Mouse (Mus musculus): Measurements from ENCODE around the gene Mical3. TPM values are rescaled to one million over a fixed set of nuclear protein-coding genes. Genes with fewer than 3 reads are reported as not detected.
"Not testable (repeated sequence)": the region's sequence is repeated elsewhere in the genome, so short reads cannot be mapped to it uniquely, and the experiment has no call there.

Gene Mical3
- polyA plus RNA-seq, 1 experiment from 2014 or later = 11.7 TPM

- Histone ChIP-seq H3K9me3 (no peaks in the 10 kb centered on the region), H3K27ac (no peak overlapping the region), H3K9ac (no peak overlapping the region), H3K36me3 (0 out of 2 replicates have a peak, but pooled peaks cover 6% of the 10 kb centered on the region), H3K4me3 (replicated peaks) (no peak overlapping the region), H3K4me2 (no peak overlapping the region), H3K27me3 (replicated peaks) (no peaks in the 10 kb centered on the region), H3K4me1 (no peaks in the 10 kb centered on the region)
- WGBS = 70% methylated on average over 6 of the region's 6 CpGs
- no peak for ATAC-seq (ENCODE audit: insufficient read depth, low FRiP score, low read depth)
Measured at GRCm38 (mm10) chr6:120930450-120931306, 200.1 kb downstream of the Mical3 start.

GRCm38 (mm10) chr6:120929421-120929820 is 201.4 kb downstream of the Mical3 start:
- WGBS = 38% methylated on average over 1 of the region's 1 CpGs
- H3K36me3 ChIP-seq = 0 out of 2 replicates have a peak, but pooled peaks cover 6% of the 10 kb centered on the region
- H3K4me1 ChIP-seq = no peaks in the 10 kb centered on the region
- no peaks in the 10 kb centered on the region for H3K9me3 ChIP-seq
- no peak for ATAC-seq (ENCODE audit: insufficient read depth, low FRiP score, low read depth)
- H3K4me3 ChIP-seq (replicated peaks) = no peak overlapping the region
- no peaks in the 10 kb centered on the region for H3K27me3 ChIP-seq (replicated peaks)
- H3K27ac ChIP-seq = no peak overlapping the region
- H3K9ac ChIP-seq = no peak overlapping the region
- H3K4me2 ChIP-seq = no peak overlapping the region

GRCm38 (mm10) chr6:120927765-120928164 is 203.0 kb downstream of the Mical3 start:
- no peaks in the 10 kb centered on the region for H3K9me3 ChIP-seq
- ATAC-seq (ENCODE audit: insufficient read depth, low FRiP score, low read depth) = no peak
- H3K36me3 ChIP-seq = no peaks in the 10 kb centered on the region
- H3K27ac ChIP-seq = no peak overlapping the region
- no peak overlapping the region for H3K4me3 ChIP-seq (replicated peaks)
- H3K4me1 ChIP-seq = no peaks in the 10 kb centered on the region
- no peaks in the 10 kb centered on the region for H3K27me3 ChIP-seq (replicated peaks)
- no peak overlapping the region for H3K4me2 ChIP-seq
- no peak overlapping the region for H3K9ac ChIP-seq
- 71% methylated on average over 3 of the region's 3 CpGs for WGBS

- WGBS = 42% methylated on average over 2 of the region's 2 CpGs
- Histone ChIP-seq H3K36me3 (no peaks in the 10 kb centered on the region), H3K4me1 (no peaks in the 10 kb centered on the region), H3K27ac (no peak overlapping the region), H3K27me3 (replicated peaks) (no peaks in the 10 kb centered on the region), H3K4me3 (replicated peaks) (no peak overlapping the region), H3K9me3 (no peaks in the 10 kb centered on the region), H3K9ac (no peak overlapping the region), H3K4me2 (no peak overlapping the region)
- no peak for ATAC-seq (ENCODE audit: insufficient read depth, low FRiP score, low read depth)
Measured at GRCm38 (mm10) chr6:120926880-120927279, 203.9 kb downstream of the Mical3 start.

GRCm38 (mm10) chr6:120924791-120925321 is 205.9 kb downstream of the Mical3 start:
- not testable (repeated sequence) for H3K9me3 ChIP-seq; ATAC-seq (ENCODE audit: insufficient read depth, low FRiP score, low read depth)

GRCm38 (mm10) chr6:120917975-120918374 is 212.8 kb downstream of the Mical3 start:
- H3K27me3 ChIP-seq (replicated peaks) = no peaks in the 10 kb centered on the region
- 50% methylated on average over 3 of the region's 3 CpGs for WGBS
- H3K9ac ChIP-seq = no peak overlapping the region
- H3K4me2 ChIP-seq = no peak overlapping the region
- ATAC-seq (ENCODE audit: insufficient read depth, low FRiP score, low read depth) = no peak
- H3K4me3 ChIP-seq (replicated peaks) = no peak overlapping the region
- H3K27ac ChIP-seq = no peak overlapping the region
- no peaks in the 10 kb centered on the region for H3K9me3 ChIP-seq
- H3K4me1 ChIP-seq = 0 out of 2 replicates have a peak, but pooled peaks cover 11% of the 10 kb centered on the region
- no peaks in the 10 kb centered on the region for H3K36me3 ChIP-seq

More at GRCm38 (mm10) chr6:120924791-120925321, 205.9 kb downstream of the Mical3 start:
- not testable (repeated sequence) for H3K4me2 ChIP-seq; H3K4me3 ChIP-seq (replicated peaks); H3K27me3 ChIP-seq (replicated peaks); H3K4me1 ChIP-seq; H3K9ac ChIP-seq; H3K36me3 ChIP-seq; H3K27ac ChIP-seq
- 70% methylated on average over 2 of the region's 2 CpGs for WGBS

- H3K9me3 ChIP-seq; H3K27me3 ChIP-seq (replicated peaks); H3K9ac ChIP-seq; H3K36me3 ChIP-seq; ATAC-seq (ENCODE audit: insufficient read depth, low FRiP score, low read depth); H3K27ac ChIP-seq: not testable (repeated sequence)
- WGBS = 19% methylated on average over 11 of the region's 14 CpGs
- Histone ChIP-seq H3K4me3 (replicated peaks) (peak overlapping the region; percentile 58), H3K4me1 (0 out of 2 replicates have a peak, but pooled peaks cover 11% of the 10 kb centered on the region), H3K4me2 (peak overlapping the region; percentile 96)
Measured at GRCm38 (mm10) chr6:120916972-120917881, 213.6 kb downstream of the Mical3 start.

- 1% methylated on average over 60 of the region's 67 CpGs for WGBS
- peak within 1 kb of the TSS; percentile 96 for H3K4me2 ChIP-seq
- 0 out of 2 replicates have a peak, but pooled peaks cover 11% of the 10 kb centered on the region for H3K4me1 ChIP-seq
- H3K27me3 ChIP-seq (replicated peaks) = no peaks in the 10 kb centered on the region
- no peaks in the 10 kb centered on the region for H3K9me3 ChIP-seq
- ATAC-seq (ENCODE audit: insufficient read depth, low FRiP score, low read depth) = peak; percentile 92
- peak within 1 kb of the TSS; percentile 58 for H3K4me3 ChIP-seq (replicated peaks)
- no peaks in the 10 kb centered on the region for H3K36me3 ChIP-seq
- H3K9ac ChIP-seq = peak within 1 kb of the TSS; percentile 34; the same call in 1 of the 2 replicates
- no peak within 1 kb of the TSS for H3K27ac ChIP-seq
Measured at GRCm38 (mm10) chr6:120916074-120916971, 214.5 kb downstream of the Mical3 start, which contains the start of gene Bid. TSS of gene Bid (minus strand) at chr6:120916853.

- Histone ChIP-seq H3K27me3 (replicated peaks) (no peaks in the 10 kb centered on the region), H3K9ac (no peak overlapping the region), H3K36me3 (no peaks in the 10 kb centered on the region), H3K4me1 (0 out of 2 replicates have a peak, but pooled peaks cover 11% of the 10 kb centered on the region), H3K9me3 (no peaks in the 10 kb centered on the region), H3K27ac (no peak overlapping the region), H3K4me3 (replicated peaks) (peak overlapping the region; percentile 58; the same call in 1 of the 2 replicates), H3K4me2 (peak overlapping the region; percentile 96)
- no peak for ATAC-seq (ENCODE audit: insufficient read depth, low FRiP score, low read depth)
- WGBS = 24% methylated on average over 2 of the region's 2 CpGs
Measured at GRCm38 (mm10) chr6:120915649-120915975, 215.2 kb downstream of the Mical3 start.

GRCm38 (mm10) chr6:120914911-120915648 is 215.7 kb downstream of the Mical3 start:
- H3K4me2 ChIP-seq = peak overlapping the region; percentile 96
- H3K4me1 ChIP-seq = 0 out of 2 replicates have a peak, but pooled peaks cover 11% of the 10 kb centered on the region
- whole genome bisulfite sequencing = 42% methylated on average over 9 of the region's 9 CpGs
- H3K9me3 ChIP-seq = no peaks in the 10 kb centered on the region
- no peak overlapping the region for H3K9ac ChIP-seq
- H3K27me3 ChIP-seq (replicated peaks) = no peaks in the 10 kb centered on the region
- no peaks in the 10 kb centered on the region for H3K36me3 ChIP-seq
- no peak for ATAC-seq (ENCODE audit: insufficient read depth, low FRiP score, low read depth)
- H3K4me3 ChIP-seq (replicated peaks) = peak overlapping the region; percentile 11; the same call in 1 of the 2 replicates
- no peak overlapping the region for H3K27ac ChIP-seq

All from stomach, embryonic 15.5 days (tissue).